Mouse (Mus musculus) liver, embryonic 16.5 days (tissue): ENCODE measurements at regions not wholly inside any gene's neighbourhood (a gene's known extent, or its start where the extent isn't known, plus 50 kb on each side); places are given as distances from the start of the nearest gene placed in this dataset. TPM values are rescaled to one million over a fixed set of nuclear protein-coding genes. Genes with fewer than 3 reads are reported as not detected.
A peak's percentile ranks its signal among the peaks of the same experiment; 100 is the strongest.

ENCODE experiments used
- ATAC-seq: fragments of 200-750 bp; cut with Nextera tagmentation; 2 replicates; pipeline ENCODE4 v1.8.0; 2017; ENCODE audit warnings: low read depth, mild to moderate bottlenecking, moderate number of reproducible peaks, moderate library complexity
- H3K27ac ChIP-seq: fragments of 300-500 bp; sonication (generic); 2 replicates; pipeline ENCODE4 v1.5.1; 2014; ENCODE audit warnings: mild to moderate bottlenecking, low read length
- H3K27me3 ChIP-seq: fragments of 300-500 bp; sonication (generic); 2 replicates; pipeline ENCODE4 v1.6.1; 2014; ENCODE audit warnings: low read depth, low read length, mixed read lengths; ENCODE audit not compliant: control insufficient read depth, insufficient read depth
- H3K36me3 ChIP-seq: fragments of 300-500 bp; sonication (generic); 2 replicates; pipeline ENCODE4 v1.6.1; 2014; ENCODE audit warnings: mild to moderate bottlenecking; ENCODE audit not compliant: control insufficient read depth, insufficient read depth
- H3K4me1 ChIP-seq: fragments of 300-500 bp; sonication (generic); 2 replicates; pipeline ENCODE4 v1.6.1; 2014; ENCODE audit warnings: low read depth, low read length, mixed read lengths; ENCODE audit not compliant: control insufficient read depth
- H3K4me2 ChIP-seq: fragments of 300-500 bp; sonication (generic); 2 replicates; pipeline ENCODE4 v1.6.1; 2014; ENCODE audit warnings: low read depth, low read length, mixed read lengths
- H3K4me3 ChIP-seq: fragments of 300-500 bp; sonication (generic); 2 replicates; pipeline ENCODE4 v1.5.1; 2014; ENCODE audit warnings: low read depth, mild to moderate bottlenecking, low read length
- H3K9ac ChIP-seq: fragments of 300-500 bp; sonication (generic); 2 replicates; pipeline ENCODE4 v1.6.1; 2014; ENCODE audit warnings: low read depth, low read length
- H3K9me3 ChIP-seq: fragments of 300-500 bp; sonication (generic); replicated peaks from 2 replicates; pipeline ENCODE4 v1.6.1; 2016; ENCODE audit warnings: low read length; ENCODE audit not compliant: control insufficient read depth
- WGBS: fragments of 180-500 bp; shearing (Covaris S2); extraction: QIAGEN DNeasy Blood & Tissue Kit; methylation state at CpG from one replicate; pipeline ENCODE4 v1.1.7; 2014; ENCODE audit not compliant: insufficient replicate concordance; 5-methylcytosine and 5-hydroxymethylcytosine counted together
- microRNA-seq: library from miRNA; unstranded; fragments of <30 nt; microRNA quantifications from one replicate; pipeline ENCODE4, GENCODE M21; 2016

DNA sequence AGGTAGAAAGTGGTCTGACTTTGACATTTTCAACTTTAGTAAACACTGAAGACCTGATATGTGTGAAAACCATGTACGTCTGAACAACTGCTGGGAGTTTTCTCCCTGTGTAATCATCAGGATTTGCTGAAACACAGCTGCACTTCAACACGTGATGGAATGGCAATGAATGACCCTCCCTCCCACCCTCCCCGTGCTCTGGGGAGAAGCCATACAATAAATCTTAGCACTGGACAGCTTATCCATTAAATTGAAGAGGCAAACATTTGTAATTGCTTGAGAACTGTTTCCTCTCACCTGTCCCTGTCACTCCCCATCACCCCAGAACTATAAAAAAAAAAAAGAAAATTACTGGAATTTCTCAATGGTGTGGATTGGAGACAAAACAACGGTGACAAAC is 159.1 kb downstream of the Calcrl start:
- Histone ChIP-seq H3K4me1 (no peaks in the 10 kb centered on the region), H3K27ac (no peak overlapping the region), H3K36me3 (no peaks in the 10 kb centered on the region), H3K4me3 (no peak overlapping the region), H3K9ac (no peak overlapping the region), H3K9me3 (no peaks in the 10 kb centered on the region), H3K4me2 (no peak overlapping the region), H3K27me3 (no peaks in the 10 kb centered on the region)
- WGBS = 50% methylated on average over 4 of the region's 4 CpGs
- no peak for ATAC-seq

DNA sequence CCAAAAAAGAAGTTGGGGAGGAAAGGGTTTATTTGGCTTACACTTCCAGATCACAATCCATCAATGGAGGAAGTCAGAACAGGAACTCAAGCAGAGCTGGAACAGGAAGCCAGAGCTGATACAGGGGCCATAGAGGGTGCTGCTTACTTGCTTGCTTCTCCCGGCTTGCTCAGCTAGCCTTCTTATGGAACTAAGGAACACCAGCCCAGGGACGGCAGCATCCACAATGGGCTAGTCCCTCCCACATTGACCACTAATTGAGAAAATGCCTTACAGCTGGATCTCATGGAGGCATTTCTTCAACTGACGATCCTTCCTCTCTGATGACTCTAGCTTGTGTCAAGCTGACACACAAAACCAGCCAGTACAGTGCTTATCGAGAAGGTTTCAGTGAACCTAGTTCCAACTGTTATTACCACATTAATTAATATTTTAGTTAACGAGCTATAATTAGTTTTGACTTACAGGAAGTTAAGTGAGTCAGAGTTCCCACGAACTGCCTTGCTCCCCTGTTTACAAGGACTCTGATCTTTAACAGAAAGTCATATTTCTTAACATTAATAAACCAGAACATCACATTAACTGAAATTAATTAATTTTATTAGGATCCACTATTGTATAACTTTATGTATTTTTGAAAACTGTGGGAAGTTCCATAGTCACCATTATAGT is 158.2 kb downstream of the Calcrl start:
- 40% methylated on average over 6 of the region's 6 CpGs for WGBS
- Histone ChIP-seq H3K4me2 (no peak overlapping the region), H3K4me3 (no peak overlapping the region), H3K27me3 (no peaks in the 10 kb centered on the region), H3K36me3 (no peaks in the 10 kb centered on the region), H3K27ac (no peak overlapping the region), H3K9me3 (no peaks in the 10 kb centered on the region), H3K4me1 (no peaks in the 10 kb centered on the region), H3K9ac (no peak overlapping the region)
- peak; percentile 41; the same call in 1 of the 2 replicates for ATAC-seq

- Histone ChIP-seq H3K9me3 (no peaks in the 10 kb centered on the region), H3K36me3 (no peaks in the 10 kb centered on the region), H3K27ac (no peak overlapping the region), H3K9ac (no peak overlapping the region), H3K4me2 (no peak overlapping the region), H3K27me3 (no peaks in the 10 kb centered on the region), H3K4me1 (no peaks in the 10 kb centered on the region), H3K4me3 (no peak overlapping the region)
- WGBS = 57% methylated on average over 6 of the region's 6 CpGs
- ATAC-seq = no peak
Observed at GRCm38 (mm10) chr2:84274038-84274724, 151.0 kb downstream of the Calcrl start.

- Histone ChIP-seq H3K36me3 (no peaks in the 10 kb centered on the region), H3K27me3 (no peaks in the 10 kb centered on the region), H3K27ac (no peak overlapping the region), H3K4me3 (no peak overlapping the region), H3K4me1 (no peaks in the 10 kb centered on the region), H3K4me2 (no peak overlapping the region), H3K9me3 (no peaks in the 10 kb centered on the region), H3K9ac (no peak overlapping the region)
- ATAC-seq = no peak
- 28% methylated on average over 1 of the region's 1 CpGs for WGBS
Observed at GRCm38 (mm10) chr2:84277181-84277580, 148.0 kb downstream of the Calcrl start.

Small RNA genes lying in the stretch of these regions (microRNA-seq; reads per million reads assigned to microRNA genes)
- not detected for gene Gm25972
